Mouse (Mus musculus): Measurements from ENCODE around the gene Fubp3.

DNA sequence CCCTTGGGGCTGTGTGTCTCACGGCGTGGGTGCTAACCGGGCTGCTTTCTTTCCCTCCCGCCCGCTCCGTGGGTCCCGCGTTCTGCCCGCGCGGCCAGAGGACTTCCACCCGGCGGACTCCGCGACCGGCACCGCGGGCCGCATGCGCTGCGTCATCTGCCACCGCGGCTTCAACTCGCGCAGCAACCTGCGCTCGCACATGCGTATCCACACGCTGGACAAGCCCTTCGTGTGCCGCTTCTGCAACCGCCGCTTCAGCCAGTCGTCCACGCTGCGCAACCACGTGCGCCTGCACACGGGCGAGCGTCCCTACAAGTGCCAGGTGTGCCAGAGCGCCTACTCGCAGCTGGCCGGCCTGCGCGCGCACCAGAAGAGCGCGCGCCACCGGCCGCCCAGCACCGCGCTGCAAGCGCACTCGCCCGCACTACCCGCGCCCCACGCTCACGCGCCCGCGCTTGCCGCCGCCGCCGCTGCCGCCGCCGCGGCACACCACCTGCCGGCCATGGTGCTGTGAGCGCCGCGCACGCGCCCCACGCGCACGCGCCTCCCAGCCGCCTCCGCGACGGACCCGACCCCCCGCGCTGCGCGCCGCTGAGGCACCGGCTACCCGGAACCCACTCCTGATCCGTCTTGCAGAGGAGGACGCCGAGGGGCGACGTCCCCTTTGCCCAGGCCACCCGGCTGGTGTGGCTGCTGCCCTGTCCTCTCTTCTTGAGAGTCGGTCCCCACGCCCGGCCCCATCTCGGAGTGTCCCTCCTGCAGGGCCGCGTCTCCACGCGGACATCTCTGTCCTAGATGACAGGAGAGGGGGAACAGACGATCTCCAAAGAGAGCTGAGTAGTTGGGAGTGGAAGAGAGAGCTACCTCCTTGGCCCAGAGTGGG lies 81.8 kb downstream of the Fubp3 start:
- no peak for TF ChIP-seq CTCF (IDR thresholded peaks at IDR 0.05; ENCODE audit: extremely low read depth, insufficient read length, insufficient replicate concordance, low read depth, low read length)
- TF ChIP-seq POLR2A (IDR thresholded peaks at IDR 0.05; ENCODE audit: low read depth, low read length): no peak

Measured in small intestine, adult 2 months (tissue).